Mouse (Mus musculus) embryo, embryonic 10.5 days (tissue): ENCODE measurements around the gene Gli3.
A peak's percentile ranks its signal among the peaks of the same experiment; 100 is the strongest.

Experiments used
- DNase-seq: peaks from one replicate; pipeline ENCODE4 v3.0.0-alpha.2; 2015; ENCODE audit warnings: low spot score

Gene Gli3

GRCm38 (mm10) chr13:15495820-15496219 lies 32.8 kb downstream of the Gli3 start:
- no peak for DNase-seq

GRCm38 (mm10) chr13:15498338-15498737 lies 35.3 kb downstream of the Gli3 start:
- no peak for DNase-seq

- no peak for DNase-seq
Measured at GRCm38 (mm10) chr13:15510925-15511324, 47.9 kb downstream of the Gli3 start.

- DNase-seq = no peak
Measured at GRCm38 (mm10) chr13:15513114-15513513, 50.1 kb downstream of the Gli3 start.

- no peak for DNase-seq
Measured at GRCm38 (mm10) chr13:15514082-15514481, 51.0 kb downstream of the Gli3 start.

- no peak for DNase-seq
Measured at GRCm38 (mm10) chr13:15517048-15517760, 54.2 kb downstream of the Gli3 start.

- no peak for DNase-seq
Measured at GRCm38 (mm10) chr13:15520353-15520752, 57.3 kb downstream of the Gli3 start.

GRCm38 (mm10) chr13:15522153-15522552 lies 59.1 kb downstream of the Gli3 start:
- DNase-seq = no peak

GRCm38 (mm10) chr13:15524208-15524607 lies 61.2 kb downstream of the Gli3 start:
- DNase-seq = no peak

GRCm38 (mm10) chr13:15526691-15527090 lies 63.7 kb downstream of the Gli3 start:
- DNase-seq = no peak

GRCm38 (mm10) chr13:15531568-15531967 lies 68.5 kb downstream of the Gli3 start:
- DNase-seq = no peak

GRCm38 (mm10) chr13:15537206-15537605 lies 74.2 kb downstream of the Gli3 start:
- DNase-seq = no peak

- no peak for DNase-seq
Measured at GRCm38 (mm10) chr13:15537611-15538010, 74.6 kb downstream of the Gli3 start.

GRCm38 (mm10) chr13:15538389-15538788 lies 75.4 kb downstream of the Gli3 start:
- no peak for DNase-seq

GRCm38 (mm10) chr13:15542053-15542452 lies 79.0 kb downstream of the Gli3 start:
- peak; percentile 85 for DNase-seq

GRCm38 (mm10) chr13:15543169-15543887 lies 80.3 kb downstream of the Gli3 start:
- DNase-seq = peak; percentile 39

GRCm38 (mm10) chr13:15543888-15544640 lies 81.0 kb downstream of the Gli3 start:
- DNase-seq = peak; percentile 82

- no peak for DNase-seq
Measured at GRCm38 (mm10) chr13:15545346-15545896, 82.4 kb downstream of the Gli3 start.

GRCm38 (mm10) chr13:15546258-15546657 lies 83.2 kb downstream of the Gli3 start:
- no peak for DNase-seq

- peak; percentile 49 for DNase-seq
Measured at GRCm38 (mm10) chr13:15549466-15549865, 86.4 kb downstream of the Gli3 start.

- no peak for DNase-seq
Measured at GRCm38 (mm10) chr13:15550027-15550602, 87.1 kb downstream of the Gli3 start.

GRCm38 (mm10) chr13:15550731-15551130 lies 87.7 kb downstream of the Gli3 start:
- DNase-seq = peak; percentile 31
